Comparison of ENCODE assay signal across 1 mouse cellular context in the genomic region with DNA sequence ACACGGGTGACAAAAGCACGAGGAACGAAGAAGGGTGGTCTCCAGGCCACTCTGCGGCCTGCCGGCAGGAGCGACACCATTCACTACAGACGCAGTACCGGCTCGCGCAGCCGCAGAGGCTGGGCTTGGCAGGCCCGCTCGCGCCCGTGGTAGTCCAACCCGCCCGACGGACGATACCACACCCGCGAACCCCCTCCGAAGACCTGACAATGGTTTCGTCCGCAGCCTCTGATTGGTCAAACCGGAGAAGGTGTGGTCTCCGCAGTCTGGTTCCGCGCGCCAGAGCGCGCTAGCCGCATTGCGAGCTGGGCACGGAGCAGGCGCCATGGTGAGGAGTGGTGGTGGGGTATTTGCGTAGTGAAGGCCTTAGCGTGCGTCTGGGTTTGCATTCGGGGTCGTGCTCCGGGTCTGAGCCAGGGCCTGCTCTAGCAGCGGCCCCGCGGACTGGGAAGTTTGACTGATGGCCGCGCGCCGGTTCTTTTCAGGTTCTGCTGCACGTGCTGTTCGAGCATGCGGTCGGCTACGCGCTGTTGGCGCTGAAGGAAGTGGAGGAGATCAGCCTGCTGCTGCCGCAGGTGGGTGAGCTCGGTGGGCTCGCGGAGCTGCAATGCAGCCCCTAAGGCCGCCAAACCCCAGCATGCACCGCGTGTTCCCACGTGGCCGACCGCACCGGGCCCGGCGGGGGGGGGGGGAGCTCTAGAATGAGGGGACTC.
TF ChIP-seq lines count a peak whose summit lies in the region.

Gene Nop56, plus strand, starts transcription at position 282 of the 713 bp plus-strand sequence.

TF ChIP-seq in myocyte, 11 proteins besides CTCF, POLR2A, EP300 and RAD21 (continued from another document):
- TF ChIP-seq TCF3 (IDR thresholded peaks at IDR 0.05; ENCODE audit: insufficient read length, low read depth) (no peak), POLR2AphosphoS2 (IDR thresholded peaks at IDR 0.05; ENCODE audit: insufficient read length, low read depth) (peak; percentile 98), MAX (IDR thresholded peaks at IDR 0.05; ENCODE audit: low read depth) (peak; percentile 47), MYOG (IDR thresholded peaks at IDR 0.05; ENCODE audit: control insufficient read depth in 1 of 3, insufficient read depth in 1 of 3, insufficient read length in 2 of 3, low read depth in 2 of 3) (peak in 1 of 3 experiments; percentile 10), MYOD1 (IDR thresholded peaks at IDR 0.05; ENCODE audit: control insufficient read depth in 1 of 3, insufficient read length in 2 of 3, low read depth in 2 of 3) (no peak)
TF ChIP-seq in myocyte: peak in this region for 7.
